Mouse (Mus musculus): ENCODE measurements around the gene March4.

- TF ChIP-seq POLR2A (IDR thresholded peaks at IDR 0.05; ENCODE audit: extremely low read depth, insufficient read depth, low read length) (no peak), CTCF (IDR thresholded peaks at IDR 0.05; ENCODE audit: low read depth, low read length) (no peak)
Measured at GRCm38 (mm10) chr1:72413205-72413604, 123.5 kb downstream of the March4 start.
